8 mouse cellular contexts compared by ENCODE assay signal in genomic region chr6:89584634-89585409, GRCm38 (mm10). TPM values are rescaled to one million over a fixed set of nuclear protein-coding genes. Genes with fewer than 3 reads are reported as not detected.
A peak's percentile ranks its signal among the peaks of the same experiment; 100 is the strongest.
DNase-seq lines count a peak whose midpoint lies in the region.

No protein-coding gene starts in this region.

- intact Hi-C loops in left cerebral cortex, postnatal 4 days (cut with DNase I): no loop called here
- intact Hi-C loops in left cerebral cortex, postnatal 36 days (cut with DNase I): no loop called here

- DNase-seq in left cerebral cortex, adult 11 months (ENCODE audit: low spot score): peak; percentile 43
- DNase-seq in left cerebral cortex, postnatal 4 days: no peak
- DNase-seq in frontal cortex, postnatal 10 days (ENCODE audit: low spot score in 2 of 2): peak; percentile 63 to 67
- DNase-seq in left cerebral cortex, postnatal 36 days (ENCODE audit: low spot score in 2 of 2): peak; percentile 56 to 61
- DNase-seq in right cerebral cortex, postnatal 36 days (ENCODE audit: low spot score in 2 of 2): peak; percentile 51 to 67
- no peak for DNase-seq in adipocyte (ENCODE audit: low spot score)
- no peak for DNase-seq in heart, adult 8-10 months (ENCODE audit: low spot score)
- no peak for DNase-seq in ovary, postnatal 36 days (ENCODE audit: low spot score)

RNA-seq across cellular contexts. Expression of gene Chchd6, which starts 10.6 kb away (rescaled TPM):
- total RNA-seq in left cerebral cortex, postnatal 4 days (2021): 10 to 100 TPM; 84.9 to 88.1 TPM
- 10 to 100 TPM; 74.4 to 91.7 TPM for total RNA-seq in left cerebral cortex, postnatal 36 days (2021)
- 10 to 100 TPM; 10.1 to 12.9 (median 11.5) TPM for total RNA-seq in heart, adult 8-10 months (2022)

RNA-seq across cellular contexts. Expression of gene Txnrd3, which starts 59.0 kb away (rescaled TPM):
- 10 to 100 TPM; 20.0 to 22.6 TPM for total RNA-seq in left cerebral cortex, postnatal 4 days (2021)
- 1 to 10 TPM; 3.3 to 4.6 TPM for total RNA-seq in left cerebral cortex, postnatal 36 days (2021)
- 10 to 100 TPM; 14.6 to 17.0 (median 15.0) TPM for total RNA-seq in heart, adult 8-10 months (2022)

Comparison
In these comparisons a context has a peak if more than half of its experiments do, and no peak if none do; other contexts are left out.
1. DNase-seq: peak in left cerebral cortex, adult 11 months (single experiment), frontal cortex, postnatal 10 days (2 of 2), left cerebral cortex, postnatal 36 days (2 of 2) and right cerebral cortex, postnatal 36 days (2 of 2); none in left cerebral cortex, postnatal 4 days (single experiment), adipocyte (single experiment), heart, adult 8-10 months (single experiment) and ovary, postnatal 36 days (single experiment).
2. RNA of gene Chchd6, which starts 10.6 kb away (total RNA-seq): 74.4 to 91.7 TPM in left cerebral cortex, postnatal 36 days and 84.9 to 88.1 TPM in left cerebral cortex, postnatal 4 days; 10.1 to 12.9 TPM in heart, adult 8-10 months; every median in the first group is over 4 times any median in the second.